Mouse (Mus musculus) lung, postnatal 14 days (tissue): ENCODE data around the gene Mboat2.

Experiments
- DNase-seq: peaks from one replicate; pipeline ENCODE4 v3.0.0; 2021

The Mboat2 gene

DNA sequence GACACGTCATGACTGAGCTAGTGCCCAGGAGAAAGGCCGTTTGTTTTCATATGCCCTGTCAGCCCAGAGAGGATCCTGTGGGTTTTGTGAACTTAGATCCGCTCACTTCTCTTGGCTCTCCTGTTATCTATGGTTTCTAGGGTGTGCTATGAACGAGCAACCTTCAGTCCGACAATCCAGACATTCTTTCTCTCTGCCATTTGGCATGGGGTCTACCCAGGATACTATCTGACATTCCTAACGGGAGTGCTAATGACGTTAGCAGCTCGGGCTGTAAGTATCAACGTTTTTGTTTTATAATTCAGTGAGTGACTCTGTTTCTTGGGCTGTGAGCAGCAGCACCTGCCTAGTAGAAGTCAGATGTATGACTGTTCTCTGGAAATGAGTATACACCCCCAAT lies 124.5 kb downstream of the Mboat2 start:
- no peak for DNase-seq

DNA sequence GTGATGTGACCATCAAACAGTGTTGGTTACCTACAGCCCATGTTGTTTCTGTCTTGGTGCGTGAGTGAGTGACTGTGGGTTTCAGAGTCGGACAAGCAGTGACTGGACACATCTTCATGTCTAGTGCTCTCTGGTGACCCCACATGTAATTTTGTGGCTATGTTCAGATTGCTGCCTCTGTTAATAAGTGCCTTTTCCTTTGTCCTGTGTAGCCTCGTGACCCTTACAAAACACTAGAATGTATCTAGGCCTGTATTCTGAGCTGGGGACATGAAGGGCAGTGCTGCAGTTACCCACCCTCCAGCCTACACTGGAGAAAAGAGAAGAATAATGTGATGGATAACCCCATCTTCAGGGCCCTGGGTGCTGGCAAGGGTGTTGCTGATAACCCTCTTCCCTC lies 127.8 kb downstream of the Mboat2 start:
- DNase-seq = no peak

GRCm38 (mm10) chr12:24961821-24962220 lies 131.1 kb downstream of the Mboat2 start:
- DNase-seq = no peak

GRCm38 (mm10) chr12:24962362-24962967 lies 131.8 kb downstream of the Mboat2 start:
- DNase-seq = no peak

GRCm38 (mm10) chr12:24963393-24964022 lies 132.8 kb downstream of the Mboat2 start:
- DNase-seq = no peak

DNA sequence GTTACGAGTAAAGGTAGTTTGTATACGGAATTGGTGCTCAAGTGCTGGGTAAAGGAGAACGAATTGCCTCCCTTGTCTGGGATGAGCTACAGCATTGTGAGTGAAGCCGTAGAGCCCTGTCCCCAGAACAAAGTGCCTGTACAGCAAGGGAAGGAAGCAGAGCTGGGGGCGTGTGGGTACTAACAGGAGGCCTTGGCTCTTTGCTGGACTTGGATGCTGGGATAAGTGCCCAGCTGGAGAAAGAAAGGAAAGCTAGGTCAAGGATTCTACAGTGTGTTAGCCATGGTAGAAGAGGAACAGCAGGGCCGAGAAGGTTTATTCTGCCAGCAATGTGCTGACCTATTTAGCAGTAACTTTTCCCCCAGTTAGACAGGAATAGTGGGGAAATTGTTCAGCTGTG lies 134.7 kb downstream of the Mboat2 start:
- DNase-seq = no peak

DNA sequence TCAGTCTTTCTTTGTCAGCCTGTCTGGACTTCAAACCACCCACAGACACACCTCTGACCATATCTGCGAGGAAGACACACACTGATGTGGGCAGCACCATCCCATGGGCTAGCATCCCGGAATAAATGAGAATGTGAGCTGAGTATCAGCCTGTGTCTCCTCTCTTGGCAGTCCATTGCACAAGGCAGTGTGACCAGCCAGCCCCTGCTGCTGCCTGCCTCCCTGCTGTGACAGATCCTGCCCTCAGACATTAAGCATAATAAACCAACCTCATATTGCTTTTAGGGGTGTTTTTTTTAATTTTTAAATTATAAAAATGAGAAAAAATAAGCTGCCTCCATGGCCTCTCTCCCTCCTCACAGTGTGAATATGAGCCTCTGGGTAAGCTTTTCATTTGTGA lies 135.4 kb downstream of the Mboat2 start:
- no peak for DNase-seq

- DNase-seq = no peak
Measured at GRCm38 (mm10) chr12:24971490-24972200, 141.0 kb downstream of the Mboat2 start.

- DNase-seq = no peak
Measured at GRCm38 (mm10) chr12:24972371-24973350, 142.0 kb downstream of the Mboat2 start.

DNA sequence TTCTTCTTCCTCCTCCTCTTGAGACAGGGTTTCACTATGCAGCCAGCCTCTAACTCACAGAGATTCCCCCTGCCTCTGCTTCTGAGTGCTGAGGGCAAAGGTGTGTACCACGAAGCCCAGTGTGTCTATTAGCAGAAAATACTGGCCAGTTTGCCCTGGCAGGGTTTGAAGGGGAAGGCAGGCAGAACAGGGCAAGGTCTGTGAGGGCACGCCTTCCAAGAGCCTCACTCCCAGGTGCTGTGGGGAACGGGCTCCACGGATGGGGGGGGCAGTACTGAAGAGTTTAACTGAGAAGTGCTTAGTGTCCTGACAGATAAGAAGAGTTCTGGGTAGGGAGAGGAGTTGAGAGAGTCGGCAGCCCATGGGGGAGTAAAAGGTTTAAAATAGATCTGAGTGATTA lies 142.9 kb downstream of the Mboat2 start:
- no peak for DNase-seq

DNA sequence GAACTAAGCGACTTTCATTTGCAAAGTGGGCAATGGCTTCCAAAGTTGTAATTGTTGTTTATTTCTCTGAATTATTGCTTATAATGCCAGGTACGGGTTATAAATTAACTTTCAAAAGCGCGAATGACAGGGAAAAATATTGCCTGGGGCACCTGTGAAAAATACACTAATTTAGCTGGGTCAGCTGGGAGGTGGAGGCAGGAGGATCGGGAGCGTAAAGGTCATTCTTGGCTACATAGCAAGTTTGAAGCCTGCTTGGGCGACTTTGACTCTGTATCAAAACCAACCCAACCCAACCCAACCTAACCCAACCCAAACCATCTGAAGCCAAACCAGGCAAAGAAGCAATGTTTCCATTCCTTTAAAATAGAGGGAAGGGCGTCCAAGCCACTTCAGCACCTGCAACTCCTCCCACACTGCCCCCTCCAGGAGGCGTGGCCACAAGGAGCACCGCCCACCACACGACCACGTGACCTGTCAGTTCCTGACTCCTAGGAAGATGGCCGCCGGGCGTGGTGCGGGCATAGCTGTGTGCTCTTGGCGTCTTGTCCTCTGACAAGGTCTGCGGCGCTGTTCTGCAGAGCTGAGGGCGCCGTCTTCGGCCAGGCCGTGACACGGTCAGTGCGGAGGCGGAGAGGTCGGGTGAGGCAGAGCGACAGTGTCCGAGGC lies 143.9 kb downstream of the Mboat2 start, which contains the start of gene Kidins220:
Kidins220 (plus strand) TSS at position 480 of the 669 bp plus-strand sequence.
- DNase-seq = peak; percentile 97

- peak; percentile 70 for DNase-seq
Measured at GRCm38 (mm10) chr12:24975115-24975733, 144.5 kb downstream of the Mboat2 start.

DNA sequence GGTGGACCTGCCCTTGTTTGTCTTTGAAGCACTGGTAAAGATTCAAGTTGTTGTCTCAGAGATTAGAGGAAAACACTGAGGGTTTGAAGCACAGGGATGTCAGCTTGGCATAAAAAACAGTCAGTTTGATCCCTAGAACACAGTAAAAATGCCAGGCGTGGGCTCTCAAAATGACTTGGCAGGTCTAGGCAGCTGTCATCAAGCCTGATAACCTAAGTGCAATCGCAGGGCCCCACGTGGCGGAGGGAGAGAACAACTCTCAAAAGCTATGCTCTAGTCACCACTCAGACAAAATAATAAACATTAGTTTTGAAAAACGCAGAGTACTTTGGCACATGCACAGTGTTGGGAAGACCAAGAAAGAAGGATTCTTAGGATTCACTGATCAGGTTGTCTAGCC lies 154.5 kb downstream of the Mboat2 start:
- no peak for DNase-seq

- DNase-seq = no peak
Measured at GRCm38 (mm10) chr12:24995350-24995749, 164.7 kb downstream of the Mboat2 start.

DNA sequence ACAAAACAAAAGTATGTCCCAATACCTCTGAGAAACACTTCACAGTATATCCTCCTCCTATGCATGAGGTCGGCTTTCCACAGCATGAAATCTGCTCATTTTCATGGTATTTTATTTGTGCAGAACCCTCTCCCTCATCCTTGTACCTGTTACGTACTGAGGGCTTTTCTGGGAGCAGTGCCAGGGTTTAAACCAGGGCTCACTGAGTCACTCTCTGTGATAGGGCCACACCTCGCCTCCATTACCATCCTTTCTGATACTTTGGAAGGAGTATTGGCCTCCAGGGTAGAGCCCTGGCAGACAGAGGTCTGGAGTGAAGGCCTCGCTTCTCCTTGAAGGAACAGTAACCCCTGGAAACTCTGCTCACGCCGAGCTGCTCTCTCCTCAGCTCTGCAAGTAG lies 174.7 kb downstream of the Mboat2 start:
- DNase-seq = no peak

DNA sequence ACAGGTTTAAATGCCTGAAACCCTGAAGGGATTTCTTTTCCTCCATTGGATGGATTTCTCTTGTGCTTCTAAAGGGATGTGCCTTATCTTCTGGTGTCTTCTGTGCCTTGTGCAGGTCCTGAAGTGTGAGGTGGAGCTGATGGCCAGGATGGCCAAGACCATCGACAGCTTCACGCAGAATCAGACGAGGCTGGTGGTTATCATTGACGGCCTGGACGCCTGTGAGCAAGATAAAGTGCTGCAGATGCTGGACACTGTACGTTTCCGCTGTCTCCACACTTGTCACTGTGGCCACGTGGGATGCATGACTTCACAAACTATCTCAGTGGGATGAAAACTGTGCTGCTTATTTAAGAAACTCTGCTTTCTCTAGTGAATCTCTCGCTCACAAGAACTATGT lies 179.3 kb downstream of the Mboat2 start:
- DNase-seq = no peak

DNA sequence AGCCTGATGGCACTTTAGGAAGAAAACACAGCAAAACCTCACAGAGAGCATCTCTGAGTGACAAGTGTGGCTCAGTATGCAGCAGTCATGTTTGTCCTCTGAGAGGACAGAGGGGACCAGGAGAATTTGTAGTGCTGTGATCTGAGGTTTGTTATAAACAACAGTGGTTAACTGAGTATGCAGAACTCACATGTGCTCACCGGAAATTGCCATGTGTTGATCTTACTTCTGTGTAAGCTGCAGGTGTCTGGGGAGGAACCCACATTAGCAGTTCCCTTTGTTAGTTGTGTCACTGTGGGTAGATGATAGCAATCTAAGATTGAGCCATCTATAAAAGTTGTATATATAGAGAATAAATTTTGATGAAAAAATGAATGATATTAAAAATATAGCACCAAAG lies 179.7 kb downstream of the Mboat2 start:
- no peak for DNase-seq

GRCm38 (mm10) chr12:25011733-25012367 lies 181.2 kb downstream of the Mboat2 start:
- DNase-seq = no peak

DNA sequence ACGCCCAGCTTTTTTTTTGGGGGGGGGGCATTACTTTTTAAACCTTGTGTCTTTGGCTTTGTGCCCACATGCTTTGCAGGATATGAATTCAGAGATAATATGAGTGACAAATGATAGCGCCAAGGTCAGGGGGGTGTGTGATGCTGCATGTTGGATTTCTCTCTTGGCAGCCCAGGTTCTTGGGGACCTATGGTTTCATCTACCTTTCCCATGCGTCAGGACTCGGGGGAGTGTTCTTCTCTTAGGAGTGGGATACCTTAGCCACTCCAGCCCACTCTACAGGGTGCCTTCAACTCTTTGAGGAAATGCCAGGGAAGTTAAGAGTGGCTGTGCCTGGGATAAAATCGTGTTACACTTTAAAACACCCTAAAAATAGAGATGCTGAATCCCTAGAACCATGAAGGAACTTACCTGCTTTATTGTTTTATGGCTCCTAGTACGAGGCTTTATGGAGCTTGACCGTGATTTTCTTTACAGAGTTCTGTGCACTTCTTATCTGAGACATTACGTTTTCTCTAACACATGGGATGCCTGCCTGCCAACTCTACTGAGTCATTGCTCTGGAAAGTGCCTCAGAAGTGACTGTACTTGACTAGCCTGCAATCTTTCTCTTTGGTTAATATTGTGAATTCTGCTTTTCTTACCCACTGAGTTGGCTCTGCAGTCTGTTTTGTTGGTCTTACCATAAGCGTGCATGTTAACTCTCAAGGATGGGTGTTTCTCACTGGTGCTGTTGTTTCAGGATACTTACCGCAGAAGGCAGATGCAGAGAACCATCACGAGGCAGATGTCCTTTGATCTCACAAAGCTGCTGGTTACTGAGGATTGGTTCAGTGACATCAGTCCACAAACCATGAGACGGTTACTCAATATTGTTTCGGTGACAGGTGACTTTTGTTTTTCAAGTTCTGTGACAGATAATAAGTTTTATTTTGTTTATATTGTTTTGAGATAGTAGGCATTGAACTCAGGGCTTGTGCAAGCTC lies 182.2 kb downstream of the Mboat2 start:
- no peak for DNase-seq
